Mouse (Mus musculus) neural tube, embryonic 12.5 days (tissue): ENCODE measurements around the gene 4921524J17Rik. TPM values are rescaled to one million over a fixed set of nuclear protein-coding genes. Genes with fewer than 3 reads are reported as not detected.

ENCODE experiments used
- ATAC-seq: fragments of 200-750 bp; cut with Nextera tagmentation; 2 replicates; pipeline ENCODE4 v1.8.0; 2017; ENCODE audit warnings: low read depth, mild to moderate bottlenecking, moderate TSS enrichment, moderate library complexity; ENCODE audit not compliant: low FRiP score
- H3K27ac ChIP-seq: fragments of 300-500 bp; sonication (generic); 2 replicates; pipeline ENCODE4 v1.5.1; 2016
- H3K27me3 ChIP-seq: fragments of 300-500 bp; sonication (generic); replicated peaks from 2 replicates; pipeline ENCODE4 v1.6.1; 2016; ENCODE audit warnings: mild to moderate bottlenecking
- H3K36me3 ChIP-seq: fragments of 300-500 bp; sonication (generic); 2 replicates; pipeline ENCODE4 v1.6.1; 2016; ENCODE audit warnings: mild to moderate bottlenecking
- H3K4me1 ChIP-seq: fragments of 300-500 bp; sonication (generic); 2 replicates; pipeline ENCODE4 v1.6.1; 2016
- H3K4me2 ChIP-seq: fragments of 300-500 bp; sonication (generic); replicated peaks from 2 replicates; pipeline ENCODE4 v1.6.1; 2016; ENCODE audit warnings: mild to moderate bottlenecking
- H3K4me3 ChIP-seq: fragments of 300-500 bp; sonication (generic); 2 replicates; pipeline ENCODE4 v1.5.1; 2016
- H3K9ac ChIP-seq: fragments of 300-500 bp; sonication (generic); 2 replicates; pipeline ENCODE4 v1.6.1; 2016; ENCODE audit warnings: mild to moderate bottlenecking
- H3K9me3 ChIP-seq: fragments of 300-500 bp; sonication (generic); 2 replicates; pipeline ENCODE4 v1.6.1; 2016; ENCODE audit warnings: mild to moderate bottlenecking
- WGBS: fragments of 180-500 bp; shearing (Covaris S2); methylation state at CpG from one replicate; pipeline ENCODE4 v1.1.7; 2016; 5-methylcytosine and 5-hydroxymethylcytosine counted together
- polyA plus RNA-seq: library from polyadenylated mRNA; unstranded; fragments of >200 nt; fragmentation: Nextera tagmentation; extraction: Ambion mirVana; gene quantifications from 2 replicates; pipeline ENCODE4 v1.2.1, GENCODE M21; 2016

The 4921524J17Rik gene
- polyA plus RNA-seq, 1 experiment from 2014 or later, result 47.3 TPM

DNA sequence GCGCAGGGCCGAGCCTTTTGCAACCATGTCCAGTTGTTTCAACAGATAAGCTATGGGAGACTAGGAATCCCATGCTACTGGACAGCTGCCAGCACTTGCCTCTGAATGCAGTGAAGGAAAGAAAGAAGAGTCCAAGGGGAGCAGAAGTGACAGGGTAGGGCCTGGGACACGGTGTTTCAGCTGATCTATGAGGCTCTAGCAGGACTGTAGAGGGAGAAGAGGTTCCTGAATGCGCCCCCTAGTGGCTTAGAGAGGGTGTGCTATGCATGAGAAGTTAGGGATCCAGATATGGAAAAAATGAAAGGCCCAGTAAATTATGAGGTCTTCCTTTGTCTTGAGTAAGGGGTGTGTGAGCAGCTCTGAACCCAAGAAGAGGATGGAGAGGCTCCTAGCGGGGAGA lies 35.1 kb downstream of the 4921524J17Rik start:
- Histone ChIP-seq H3K9ac (no peak overlapping the region), H3K36me3 (no peaks in the 10 kb centered on the region), H3K4me1 (no peaks in the 10 kb centered on the region), H3K27me3 (no peaks in the 10 kb centered on the region), H3K27ac (no peak overlapping the region), H3K4me2 (no peak overlapping the region), H3K9me3 (no peaks in the 10 kb centered on the region), H3K4me3 (no peak overlapping the region)
- ATAC-seq, result no peak
- 50% methylated on average over 5 of the region's 5 CpGs for WGBS

DNA sequence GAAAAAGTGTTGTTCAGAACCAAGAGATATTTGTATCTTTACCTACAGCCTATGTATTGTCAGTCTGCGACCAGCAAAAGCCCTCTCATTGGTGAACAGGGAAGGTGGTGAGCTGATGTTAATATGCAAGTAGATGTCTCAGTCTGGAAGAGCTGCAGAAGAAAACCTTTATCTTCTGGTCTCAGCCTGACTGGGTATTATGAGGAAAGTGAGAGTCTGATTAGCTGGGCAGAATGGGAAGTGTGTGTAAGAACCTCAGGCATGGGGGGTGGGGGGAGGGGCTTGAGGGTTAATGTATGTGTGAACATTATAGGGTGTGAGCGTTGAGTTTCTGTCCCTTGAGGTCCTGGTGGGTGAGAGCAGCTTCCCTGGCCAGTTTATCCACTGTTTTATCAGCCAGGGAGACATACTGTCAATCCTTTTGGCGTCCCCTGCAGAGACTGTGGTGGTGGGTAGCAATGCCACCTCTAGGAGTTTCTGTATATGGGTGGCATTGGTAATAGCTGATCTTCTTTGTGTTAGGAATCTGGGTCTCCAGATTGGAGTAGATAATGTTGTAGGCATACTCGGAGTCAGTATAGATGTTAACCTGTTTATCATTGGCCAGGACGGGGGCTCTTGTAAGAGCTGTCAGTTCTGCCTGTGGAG lies 36.1 kb downstream of the 4921524J17Rik start:
- no peak overlapping the region for H3K4me2 ChIP-seq
- H3K36me3 ChIP-seq, result no peaks in the 10 kb centered on the region
- WGBS, result 87% methylated on average over 5 of the region's 5 CpGs
- H3K27ac ChIP-seq, result no peak overlapping the region
- no peaks in the 10 kb centered on the region for H3K9me3 ChIP-seq
- no peaks in the 10 kb centered on the region for H3K4me1 ChIP-seq
- H3K9ac ChIP-seq, result no peak overlapping the region
- no peaks in the 10 kb centered on the region for H3K27me3 ChIP-seq
- no peak for ATAC-seq
- no peak overlapping the region for H3K4me3 ChIP-seq

DNA sequence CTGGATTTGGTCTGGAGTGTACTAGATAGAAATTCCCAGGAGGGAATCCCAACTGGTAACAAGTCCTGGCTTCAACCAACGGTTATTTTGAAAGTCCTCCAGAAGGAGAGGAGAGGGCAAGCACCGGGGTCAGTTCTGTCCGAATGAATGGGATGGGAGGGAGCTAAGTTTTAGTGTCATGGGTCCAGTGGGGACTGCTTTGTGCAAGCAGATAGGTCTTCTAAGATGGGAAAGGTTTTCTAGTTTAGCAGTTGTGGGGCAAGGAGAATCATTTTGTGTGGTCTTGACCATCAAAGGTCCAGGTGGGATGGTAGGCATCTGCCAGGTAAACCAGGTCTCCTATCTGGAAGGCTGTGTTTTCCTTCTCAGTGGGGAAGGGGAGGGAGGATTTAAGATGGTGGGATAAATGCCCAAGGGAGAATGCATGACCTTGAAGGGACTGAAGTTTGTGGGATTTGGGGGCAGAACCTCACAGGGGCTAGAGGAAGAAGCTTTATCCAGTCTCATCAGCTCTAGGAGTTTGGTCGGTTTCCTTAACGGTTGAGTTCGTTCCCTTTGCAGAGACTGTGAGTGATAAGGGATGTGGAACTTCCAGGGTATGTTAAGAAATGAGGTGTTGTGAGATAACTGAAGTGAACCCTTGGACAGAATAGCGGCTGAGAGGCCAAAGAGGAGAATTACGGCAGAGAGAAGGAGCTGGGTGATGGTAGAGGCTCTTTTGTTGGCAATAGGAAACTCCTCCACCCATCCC lies 36.8 kb downstream of the 4921524J17Rik start:
- no peaks in the 10 kb centered on the region for H3K27me3 ChIP-seq
- 91% methylated on average over 8 of the region's 8 CpGs for WGBS
- no peaks in the 10 kb centered on the region for H3K9me3 ChIP-seq

DNA sequence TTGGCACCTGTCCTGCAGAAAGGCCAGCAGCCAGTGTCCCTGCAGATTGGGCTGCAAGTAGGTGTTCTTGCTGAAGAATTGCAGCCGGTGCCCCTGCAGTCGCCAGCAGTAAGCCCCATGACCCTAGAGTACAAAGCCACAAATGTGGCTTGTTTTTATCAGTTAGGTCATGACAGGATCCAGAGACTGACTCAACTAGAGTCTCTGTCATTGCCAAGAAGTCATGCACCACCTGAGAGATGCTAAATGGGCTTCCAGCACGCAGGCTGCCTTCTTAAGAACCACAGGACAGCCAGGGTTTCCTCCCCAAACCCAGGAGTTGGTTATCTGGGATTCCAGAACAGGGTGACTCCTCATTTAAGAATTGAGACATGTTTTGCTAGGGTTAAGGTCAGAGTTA lies 37.6 kb downstream of the 4921524J17Rik start:
- no peaks in the 10 kb centered on the region for H3K27me3 ChIP-seq
- H3K9ac ChIP-seq, result no peak overlapping the region
- no peak overlapping the region for H3K4me2 ChIP-seq
- no peaks in the 10 kb centered on the region for H3K4me1 ChIP-seq
- no peak overlapping the region for H3K4me3 ChIP-seq
- H3K27ac ChIP-seq, result no peak overlapping the region
- no peaks in the 10 kb centered on the region for H3K36me3 ChIP-seq
- H3K9me3 ChIP-seq, result no peaks in the 10 kb centered on the region
- 83% methylated on average over 3 of the region's 3 CpGs for WGBS
- ATAC-seq, result no peak

More for the DNA sequence above, 36.8 kb downstream of the 4921524J17Rik start:
- no peak for ATAC-seq
- no peaks in the 10 kb centered on the region for H3K36me3 ChIP-seq
- no peak overlapping the region for H3K4me2 ChIP-seq
- no peak overlapping the region for H3K27ac ChIP-seq
- H3K4me1 ChIP-seq, result no peaks in the 10 kb centered on the region
- H3K9ac ChIP-seq, result no peak overlapping the region
- H3K4me3 ChIP-seq, result no peak overlapping the region

GRCm38 (mm10) chr8:85393199-85393598 lies 39.4 kb downstream of the 4921524J17Rik start:
- Histone ChIP-seq H3K9me3 (no peaks in the 10 kb centered on the region), H3K36me3 (no peaks in the 10 kb centered on the region), H3K4me3 (no peak overlapping the region), H3K27me3 (no peaks in the 10 kb centered on the region), H3K4me1 (no peaks in the 10 kb centered on the region), H3K9ac (no peak overlapping the region), H3K4me2 (no peak overlapping the region), H3K27ac (no peak overlapping the region)
- WGBS, result 91% methylated on average over 6 of the region's 6 CpGs
- no peak for ATAC-seq

DNA sequence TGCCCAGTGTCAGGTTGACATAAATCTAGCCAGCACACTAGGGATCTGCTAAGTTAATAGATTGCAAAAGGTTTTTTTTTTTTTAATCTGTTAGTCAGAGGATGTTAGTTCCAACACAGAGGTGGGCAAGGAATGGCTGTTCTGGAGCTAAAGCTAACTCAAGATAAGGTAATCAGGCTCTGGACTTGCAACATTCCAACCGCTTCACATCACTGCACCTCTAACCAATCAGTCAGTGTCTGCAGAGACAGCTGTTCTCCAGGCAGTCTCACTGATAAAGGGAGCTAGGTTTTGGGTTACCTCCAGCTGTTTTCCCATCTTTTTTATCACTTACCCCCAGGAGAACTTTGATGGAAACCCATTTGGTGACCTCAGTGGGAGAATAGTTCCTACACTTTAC lies 41.2 kb downstream of the 4921524J17Rik start:
- no peak overlapping the region for H3K9ac ChIP-seq
- no peaks in the 10 kb centered on the region for H3K36me3 ChIP-seq
- no peak for ATAC-seq
- no peak overlapping the region for H3K4me3 ChIP-seq
- H3K27me3 ChIP-seq, result no peaks in the 10 kb centered on the region
- no peaks in the 10 kb centered on the region for H3K9me3 ChIP-seq
- no peak overlapping the region for H3K4me2 ChIP-seq
- H3K4me1 ChIP-seq, result no peaks in the 10 kb centered on the region
- 82% methylated on average over 1 of the region's 1 CpGs for WGBS
- H3K27ac ChIP-seq, result no peak overlapping the region

DNA sequence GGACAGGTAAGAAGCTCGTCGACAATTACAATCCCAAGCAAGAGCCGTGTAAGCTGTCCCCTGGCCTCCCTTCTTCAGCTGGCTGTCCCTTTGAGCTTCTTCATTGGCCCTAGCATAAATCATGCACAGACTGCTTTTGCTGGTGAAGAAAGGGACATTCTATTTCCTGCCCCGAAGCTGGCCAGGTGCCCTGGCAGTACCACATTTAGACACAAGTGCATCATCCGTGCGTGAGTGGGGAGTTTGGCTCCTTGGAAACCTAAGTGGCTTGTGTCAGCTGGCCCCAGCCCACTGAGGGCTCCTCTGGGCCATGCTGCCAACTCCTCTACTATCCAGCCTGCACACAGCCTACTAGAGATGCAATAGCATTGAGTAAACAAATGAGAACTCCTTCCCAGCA lies 46.4 kb downstream of the 4921524J17Rik start, which contains the start of gene Mylk3:
TSS of gene Mylk3 (minus strand) at position 141 of the 400 bp plus-strand sequence.
- H3K27me3 ChIP-seq, result no peaks in the 10 kb centered on the region
- H3K9ac ChIP-seq, result no peak within 1 kb of the TSS
- H3K9me3 ChIP-seq, result no peaks in the 10 kb centered on the region
- H3K4me1 ChIP-seq, result no peaks in the 10 kb centered on the region
- no peak within 1 kb of the TSS for H3K4me3 ChIP-seq
- 84% methylated on average over 6 of the region's 6 CpGs for WGBS
- H3K27ac ChIP-seq, result no peak within 1 kb of the TSS
- no peak within 1 kb of the TSS for H3K4me2 ChIP-seq
- ATAC-seq, result no peak
- no peaks in the 10 kb centered on the region for H3K36me3 ChIP-seq

DNA sequence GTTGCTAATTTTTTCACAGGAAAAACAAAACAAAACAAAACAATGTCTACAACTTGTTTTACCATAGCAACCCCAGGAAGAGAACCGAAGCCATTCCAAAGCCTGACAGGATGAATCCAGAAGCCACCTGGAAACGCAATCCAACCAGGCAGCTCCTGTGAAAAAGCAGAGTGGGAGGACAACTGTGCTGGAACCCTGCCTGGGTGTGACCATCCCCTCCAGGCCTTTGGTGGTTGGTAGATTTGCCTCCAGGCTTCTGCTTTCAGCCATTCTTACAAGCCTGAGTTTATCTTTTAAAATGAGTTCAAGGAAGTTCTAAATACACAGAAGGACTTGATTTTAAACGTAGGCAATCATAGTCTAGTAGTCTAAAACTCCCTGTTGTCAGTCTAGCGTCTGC lies 50.7 kb downstream of the 4921524J17Rik start:
- Histone ChIP-seq H3K36me3 (no peaks in the 10 kb centered on the region), H3K9me3 (no peaks in the 10 kb centered on the region), H3K9ac (no peak overlapping the region), H3K27ac (no peak overlapping the region), H3K4me2 (no peak overlapping the region), H3K27me3 (no peaks in the 10 kb centered on the region), H3K4me1 (no peaks in the 10 kb centered on the region), H3K4me3 (no peak overlapping the region)
- 83% methylated on average over 4 of the region's 4 CpGs for WGBS
- ATAC-seq, result no peak

DNA sequence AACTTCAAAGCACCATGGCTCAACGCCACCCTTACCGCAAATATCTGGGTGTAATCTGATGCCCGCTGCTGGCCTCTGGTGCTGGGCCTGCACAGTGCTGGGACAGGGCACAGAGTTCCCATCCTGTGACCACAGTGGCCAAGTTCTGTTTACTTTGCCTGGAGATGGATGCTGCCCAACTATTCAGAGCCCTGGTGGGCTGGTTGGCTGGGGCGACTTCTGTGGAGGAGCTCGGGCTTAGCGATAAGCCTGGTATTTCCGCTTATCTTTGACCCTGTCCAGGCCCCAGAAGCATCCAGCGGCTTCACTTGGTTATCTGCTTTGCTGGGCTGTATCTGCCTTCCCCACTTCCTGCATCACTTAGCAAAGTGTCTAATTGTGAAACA lies 51.8 kb downstream of the 4921524J17Rik start:
- no peak overlapping the region for H3K9ac ChIP-seq
- no peak for ATAC-seq
- H3K27me3 ChIP-seq, result no peaks in the 10 kb centered on the region
- no peaks in the 10 kb centered on the region for H3K9me3 ChIP-seq
- no peak overlapping the region for H3K27ac ChIP-seq
- H3K4me1 ChIP-seq, result no peaks in the 10 kb centered on the region
- no peaks in the 10 kb centered on the region for H3K36me3 ChIP-seq
- no peak overlapping the region for H3K4me3 ChIP-seq
- WGBS, result 78% methylated on average over 8 of the region's 8 CpGs
- H3K4me2 ChIP-seq, result no peak overlapping the region

DNA sequence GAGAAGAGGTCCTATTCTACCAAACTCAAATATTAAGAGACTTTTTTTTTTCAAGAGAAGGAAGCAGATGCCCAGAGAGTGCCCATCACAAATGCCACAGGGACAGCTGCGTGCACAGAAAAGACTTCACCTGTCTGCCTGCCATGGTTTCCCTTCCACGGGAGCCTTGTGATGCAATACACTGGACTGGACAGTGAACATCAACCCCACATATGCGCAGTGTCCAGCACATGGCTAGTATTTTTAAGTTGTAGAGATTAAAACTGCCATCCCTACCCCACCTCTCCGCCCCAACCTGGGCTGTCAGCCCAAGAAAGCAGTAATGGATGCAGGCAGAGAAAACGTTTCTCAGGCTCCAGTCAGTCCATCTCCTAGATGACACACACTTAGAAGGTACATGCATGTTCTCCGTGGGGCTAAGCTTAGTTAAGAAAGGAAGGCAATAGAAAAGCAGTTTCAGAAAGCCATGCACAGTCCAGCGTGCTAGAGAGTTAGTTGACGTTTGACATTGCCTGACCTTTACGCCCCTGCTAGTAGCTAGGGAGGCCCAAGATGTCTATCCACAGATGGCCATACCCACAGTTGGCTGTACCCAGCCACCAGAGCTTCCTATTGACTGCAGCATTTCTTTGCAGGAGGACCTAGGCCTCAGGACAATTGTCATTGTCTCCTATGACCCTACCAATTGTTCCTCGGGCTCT lies 52.4 kb downstream of the 4921524J17Rik start:
- H3K4me1 ChIP-seq, result no peaks in the 10 kb centered on the region
- H3K27ac ChIP-seq, result no peak overlapping the region
- H3K4me2 ChIP-seq, result no peak overlapping the region
- no peak overlapping the region for H3K4me3 ChIP-seq
- H3K9me3 ChIP-seq, result no peaks in the 10 kb centered on the region
- H3K27me3 ChIP-seq, result no peaks in the 10 kb centered on the region
- WGBS, result 81% methylated on average over 10 of the region's 10 CpGs
- ATAC-seq, result no peak
- no peaks in the 10 kb centered on the region for H3K36me3 ChIP-seq
- H3K9ac ChIP-seq, result no peak overlapping the region

GRCm38 (mm10) chr8:85379142-85379781 lies 53.4 kb downstream of the 4921524J17Rik start:
- Histone ChIP-seq H3K4me3 (no peak overlapping the region), H3K4me1 (no peaks in the 10 kb centered on the region), H3K27me3 (no peaks in the 10 kb centered on the region), H3K9me3 (no peaks in the 10 kb centered on the region), H3K9ac (no peak overlapping the region), H3K36me3 (no peaks in the 10 kb centered on the region), H3K27ac (no peak overlapping the region), H3K4me2 (no peak overlapping the region)
- ATAC-seq, result no peak
- WGBS, result 53% methylated on average over 2 of the region's 2 CpGs

- H3K4me1 ChIP-seq, result no peaks in the 10 kb centered on the region
- H3K9ac ChIP-seq, result no peak overlapping the region
- no peaks in the 10 kb centered on the region for H3K27me3 ChIP-seq
- no peaks in the 10 kb centered on the region for H3K36me3 ChIP-seq
- no peaks in the 10 kb centered on the region for H3K9me3 ChIP-seq
- H3K4me2 ChIP-seq, result no peak overlapping the region
- WGBS, result 63% methylated on average over 3 of the region's 3 CpGs
- ATAC-seq, result no peak
- H3K4me3 ChIP-seq, result no peak overlapping the region
- no peak overlapping the region for H3K27ac ChIP-seq
These were observed 56.1 kb downstream of the 4921524J17Rik start for GRCm38 (mm10) chr8:85376516-85376915.
